Mouse (Mus musculus): Measurements from ENCODE around the gene Gm11037. TPM values are rescaled to one million over a fixed set of nuclear protein-coding genes. Genes with fewer than 3 reads are reported as not detected.

Gm11037 gene
- polyA plus RNA-seq, 1 experiment from 2014 or later: not detected

DNA sequence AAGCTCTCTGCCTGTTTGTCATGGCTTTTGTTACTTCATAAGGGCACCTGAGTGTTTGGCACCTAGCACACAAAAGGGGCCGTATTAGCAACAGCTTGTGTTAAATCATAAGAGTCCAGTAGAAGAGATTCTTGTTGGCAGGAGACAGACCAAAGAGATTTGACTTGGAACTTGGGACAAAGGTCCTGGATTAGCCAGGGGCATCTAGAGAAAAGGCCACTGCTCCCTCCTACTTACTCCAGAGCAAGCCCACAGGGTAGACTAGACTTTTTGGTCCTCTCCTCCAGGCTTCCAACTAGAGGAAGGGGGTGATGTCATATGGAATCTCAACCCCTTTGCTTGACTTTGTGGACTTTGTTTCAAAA, 42.6 kb downstream of the Gm11037 start:
- H3K9me3 ChIP-seq (ENCODE audit: control insufficient read depth, low read length): no peaks in the 10 kb centered on the region
- ATAC-seq (ENCODE audit: insufficient number of reproducible peaks, insufficient read depth, low FRiP score, low read depth): no peak
- 96% methylated on average over 1 of the region's 1 CpGs for WGBS
- no peak overlapping the region for H3K9ac ChIP-seq (ENCODE audit: low read length)
- no peak overlapping the region for H3K4me3 ChIP-seq (ENCODE audit: control insufficient read depth in 1 of 2, insufficient read depth in 1 of 2, low read depth in 1 of 2, low read length in 2 of 2)
- H3K4me1 ChIP-seq (ENCODE audit: control insufficient read depth in 2 of 2, insufficient read depth in 2 of 2, low read length in 2 of 2): peaks cover 26 to 37% of the 10 kb centered on the region in 2 experiments
- H3K4me2 ChIP-seq (ENCODE audit: low read length): no peak overlapping the region
- peaks cover 28% of the 10 kb centered on the region for H3K27me3 ChIP-seq (ENCODE audit: control insufficient read depth, insufficient read depth, low read length)
- no peak overlapping the region for H3K27ac ChIP-seq (replicated peaks in 1 of 2; ENCODE audit: control insufficient read depth in 1 of 2, insufficient read depth in 1 of 2, low read depth in 2 of 2, low read length in 2 of 2)
- H3K36me3 ChIP-seq (ENCODE audit: control insufficient read depth, insufficient read depth, low read length): peaks cover 24% of the 10 kb centered on the region; the same call in 1 of the 2 replicates

DNA sequence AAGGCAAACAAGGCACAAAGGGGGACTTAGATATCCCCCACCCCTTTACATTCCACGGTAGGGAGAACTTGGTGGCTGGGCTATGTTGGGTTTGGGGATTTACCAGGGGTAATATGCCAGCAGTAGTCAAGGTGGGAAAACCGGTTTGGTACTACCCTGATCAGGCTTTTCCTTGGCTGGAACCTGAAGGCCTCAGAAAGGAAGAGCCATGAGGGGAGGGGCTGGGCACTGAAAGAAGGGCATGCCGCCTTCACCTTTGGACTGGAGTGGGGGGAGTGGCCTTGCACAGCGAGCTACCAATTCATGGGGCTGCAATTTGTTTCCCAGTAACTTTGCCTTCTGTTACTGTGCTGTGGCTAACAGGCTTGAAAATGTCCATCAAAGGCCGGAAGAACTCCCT, 43.2 kb downstream of the Gm11037 start:
- H3K4me3 ChIP-seq (ENCODE audit: control insufficient read depth in 1 of 2, insufficient read depth in 1 of 2, low read depth in 1 of 2, low read length in 2 of 2): no peak overlapping the region
- H3K27ac ChIP-seq (replicated peaks in 1 of 2; ENCODE audit: control insufficient read depth in 1 of 2, insufficient read depth in 1 of 2, low read depth in 2 of 2, low read length in 2 of 2): no peak overlapping the region
- H3K4me2 ChIP-seq (ENCODE audit: low read length): 0 out of 2 replicates have a peak overlapping the region, but pooled peaks have one; percentile 95
- peaks cover 24% of the 10 kb centered on the region; the same call in 1 of the 2 replicates for H3K36me3 ChIP-seq (ENCODE audit: control insufficient read depth, insufficient read depth, low read length)
- no peak overlapping the region; the same call in 1 of the 2 replicates for H3K9ac ChIP-seq (ENCODE audit: low read length)
- 58% methylated on average over 5 of the region's 5 CpGs for WGBS
- no peaks in the 10 kb centered on the region for H3K9me3 ChIP-seq (ENCODE audit: control insufficient read depth, low read length)
- peaks cover 22% of the 10 kb centered on the region for H3K27me3 ChIP-seq (ENCODE audit: control insufficient read depth, insufficient read depth, low read length)
- ATAC-seq (ENCODE audit: insufficient number of reproducible peaks, insufficient read depth, low FRiP score, low read depth): no peak
- H3K4me1 ChIP-seq (ENCODE audit: control insufficient read depth in 2 of 2, insufficient read depth in 2 of 2, low read length in 2 of 2): peaks cover 26 to 32% of the 10 kb centered on the region in 2 experiments

GRCm38 (mm10) chr2:131177932-131178331, 44.6 kb downstream of the Gm11037 start:
- Histone ChIP-seq H3K9ac (ENCODE audit: low read length) (peak overlapping the region; percentile 94), H3K4me1 (ENCODE audit: control insufficient read depth in 2 of 2, insufficient read depth in 2 of 2, low read length in 2 of 2) (peaks cover 26 to 29% of the 10 kb centered on the region in 2 experiments), H3K27me3 (ENCODE audit: control insufficient read depth, insufficient read depth, low read length) (peaks cover 9% of the 10 kb centered on the region), H3K9me3 (ENCODE audit: control insufficient read depth, low read length) (no peaks in the 10 kb centered on the region), H3K27ac (replicated peaks in 1 of 2; ENCODE audit: control insufficient read depth in 1 of 2, insufficient read depth in 1 of 2, low read depth in 2 of 2, low read length in 2 of 2) (no peak overlapping the region), H3K36me3 (ENCODE audit: control insufficient read depth, insufficient read depth, low read length) (peaks cover 24% of the 10 kb centered on the region; the same call in 1 of the 2 replicates), H3K4me2 (ENCODE audit: low read length) (peak overlapping the region; percentile 95), H3K4me3 (ENCODE audit: control insufficient read depth in 1 of 2, insufficient read depth in 1 of 2, low read depth in 1 of 2, low read length in 2 of 2) (peak overlapping the region in 1 of 2 experiments; percentile 66; a peak in 1 of 4 replicates)
- 85% methylated on average over 9 of the region's 9 CpGs for WGBS
- no peak for ATAC-seq (ENCODE audit: insufficient number of reproducible peaks, insufficient read depth, low FRiP score, low read depth)

- Histone ChIP-seq H3K9me3 (ENCODE audit: control insufficient read depth, low read length) (no peaks in the 10 kb centered on the region), H3K27me3 (ENCODE audit: control insufficient read depth, insufficient read depth, low read length) (0 out of 2 replicates have a peak, but pooled peaks cover under 1% of the 10 kb centered on the region), H3K9ac (ENCODE audit: low read length) (peak overlapping the region; percentile 94), H3K4me2 (ENCODE audit: low read length) (peak overlapping the region; percentile 95), H3K27ac (replicated peaks in 1 of 2; ENCODE audit: control insufficient read depth in 1 of 2, insufficient read depth in 1 of 2, low read depth in 2 of 2, low read length in 2 of 2) (peak overlapping the region in 1 of 2 experiments; percentile 93; a peak in 1 of 4 replicates), H3K36me3 (ENCODE audit: control insufficient read depth, insufficient read depth, low read length) (peaks cover 24% of the 10 kb centered on the region; the same call in 1 of the 2 replicates), H3K4me3 (ENCODE audit: control insufficient read depth in 1 of 2, insufficient read depth in 1 of 2, low read depth in 1 of 2, low read length in 2 of 2) (peak overlapping the region; percentile 66 to 75), H3K4me1 (ENCODE audit: control insufficient read depth in 2 of 2, insufficient read depth in 2 of 2, low read length in 2 of 2) (peaks cover 26 to 29% of the 10 kb centered on the region in 2 experiments)
- ATAC-seq (ENCODE audit: insufficient number of reproducible peaks, insufficient read depth, low FRiP score, low read depth): no peak
- WGBS: 37% methylated on average over 26 of the region's 26 CpGs
Measured at GRCm38 (mm10) chr2:131178828-131179245, 45.5 kb downstream of the Gm11037 start.

GRCm38 (mm10) chr2:131179246-131179886, 46.1 kb downstream of the Gm11037 start:
- Histone ChIP-seq H3K27me3 (ENCODE audit: control insufficient read depth, insufficient read depth, low read length) (no peaks in the 10 kb centered on the region), H3K4me1 (ENCODE audit: control insufficient read depth in 2 of 2, insufficient read depth in 2 of 2, low read length in 2 of 2) (peaks cover 26 to 29% of the 10 kb centered on the region in 2 experiments), H3K9me3 (ENCODE audit: control insufficient read depth, low read length) (no peaks in the 10 kb centered on the region)

GRCm38 (mm10) chr2:131179990-131180587, 46.8 kb downstream of the Gm11037 start, which contains the start of gene Cenpb:
TSS of gene Cenpb (minus strand) at chr2:131180067.
- Histone ChIP-seq H3K9me3 (ENCODE audit: control insufficient read depth, low read length) (no peaks in the 10 kb centered on the region), H3K27ac (replicated peaks in 1 of 2; ENCODE audit: control insufficient read depth in 1 of 2, insufficient read depth in 1 of 2, low read depth in 2 of 2, low read length in 2 of 2) (peak within 1 kb of the TSS; percentile 50 to 93), H3K36me3 (ENCODE audit: control insufficient read depth, insufficient read depth, low read length) (peaks cover 24% of the 10 kb centered on the region; the same call in 1 of the 2 replicates), H3K4me2 (ENCODE audit: low read length) (peak within 1 kb of the TSS; percentile 95), H3K27me3 (ENCODE audit: control insufficient read depth, insufficient read depth, low read length) (no peaks in the 10 kb centered on the region), H3K4me3 (ENCODE audit: control insufficient read depth in 1 of 2, insufficient read depth in 1 of 2, low read depth in 1 of 2, low read length in 2 of 2) (peak within 1 kb of the TSS; percentile 66 to 75), H3K9ac (ENCODE audit: low read length) (peak within 1 kb of the TSS; percentile 94), H3K4me1 (ENCODE audit: control insufficient read depth in 2 of 2, insufficient read depth in 2 of 2, low read length in 2 of 2) (peaks cover 26 to 29% of the 10 kb centered on the region in 2 experiments)
- 3% methylated on average over 39 of the region's 57 CpGs for WGBS
- peak; percentile 79 for ATAC-seq (ENCODE audit: insufficient number of reproducible peaks, insufficient read depth, low FRiP score, low read depth)

More at GRCm38 (mm10) chr2:131179246-131179886, 46.1 kb downstream of the Gm11037 start:
- ATAC-seq (ENCODE audit: insufficient number of reproducible peaks, insufficient read depth, low FRiP score, low read depth): peak; percentile 49
- H3K27ac ChIP-seq (replicated peaks in 1 of 2; ENCODE audit: control insufficient read depth in 1 of 2, insufficient read depth in 1 of 2, low read depth in 2 of 2, low read length in 2 of 2): peak overlapping the region; percentile 50 to 93
- peak overlapping the region; percentile 95 for H3K4me2 ChIP-seq (ENCODE audit: low read length)
- peak overlapping the region; percentile 94 for H3K9ac ChIP-seq (ENCODE audit: low read length)
- peak overlapping the region; percentile 66 to 75 for H3K4me3 ChIP-seq (ENCODE audit: control insufficient read depth in 1 of 2, insufficient read depth in 1 of 2, low read depth in 1 of 2, low read length in 2 of 2)
- H3K36me3 ChIP-seq (ENCODE audit: control insufficient read depth, insufficient read depth, low read length): peaks cover 24% of the 10 kb centered on the region; the same call in 1 of the 2 replicates
- WGBS: under 1% methylated on average over 66 of the region's 67 CpGs
